Mouse (Mus musculus): Measurements from ENCODE around the gene Fras1. TPM values are rescaled to one million over a fixed set of nuclear protein-coding genes. Genes with fewer than 3 reads are reported as not detected.

Gene Fras1
- polyA plus RNA-seq, 1 experiment from 2014 or later: 12.1 TPM

DNA sequence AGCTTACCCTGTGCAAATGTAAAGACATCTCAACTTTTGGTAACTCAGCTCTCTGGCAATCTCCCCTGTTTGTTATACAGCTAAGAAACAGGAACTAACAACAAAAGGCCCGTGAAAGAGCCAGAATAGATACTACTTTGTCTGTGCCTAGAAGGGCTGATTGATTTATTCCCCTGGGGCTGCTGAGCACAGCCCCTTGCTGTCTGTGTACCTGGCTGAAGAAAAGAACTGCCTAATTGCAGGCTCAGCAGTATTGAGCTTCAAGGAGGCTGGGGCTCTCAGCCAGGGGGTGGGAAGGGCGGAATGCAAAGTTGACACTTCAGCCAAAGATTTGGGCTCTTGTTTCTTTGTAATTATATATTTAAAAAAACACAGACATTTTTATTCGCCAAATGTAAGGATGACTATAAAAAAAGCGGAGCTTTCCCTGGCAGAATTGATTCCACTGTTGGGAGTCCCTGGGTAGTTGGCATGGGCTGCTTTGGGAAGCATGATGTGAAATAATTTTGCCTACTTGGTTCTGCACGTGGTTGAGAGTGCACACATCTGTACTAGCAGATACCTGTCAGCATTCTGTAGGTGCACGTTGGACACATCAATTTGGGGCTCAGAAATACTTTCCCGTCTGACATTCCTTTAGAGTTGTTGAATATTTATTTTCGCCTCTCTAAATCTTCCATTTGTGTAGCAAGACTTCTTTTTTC, 31.5 kb downstream of the Fras1 start:
- H3K4me2 ChIP-seq: no peak overlapping the region

DNA sequence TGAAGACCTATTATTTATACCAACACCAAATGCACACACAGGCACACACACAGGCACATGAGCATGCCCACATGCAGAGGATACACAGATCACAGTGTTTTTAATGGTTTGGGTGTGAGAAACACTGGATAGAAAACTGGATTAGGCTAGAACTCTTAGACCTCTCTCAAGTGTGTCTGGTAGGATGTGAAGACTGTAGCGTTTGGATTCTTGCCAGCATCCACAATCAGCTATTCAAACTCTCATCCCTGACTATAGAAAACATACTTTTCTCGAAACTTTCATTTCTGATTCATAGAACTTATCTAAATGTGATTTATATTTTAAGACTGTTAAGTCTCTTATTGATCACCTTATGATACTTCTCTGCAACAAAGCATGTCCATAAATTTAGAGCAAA, 34.5 kb downstream of the Fras1 start:
- H3K9me3 ChIP-seq (replicated peaks): no peaks in the 10 kb centered on the region
- no peak overlapping the region for H3K4me3 ChIP-seq
- H3K4me1 ChIP-seq (replicated peaks): peaks cover 4% of the 10 kb centered on the region; the same call in 1 of the 2 replicates
- no peak overlapping the region for H3K27ac ChIP-seq
- no peaks in the 10 kb centered on the region for H3K27me3 ChIP-seq
- no peak overlapping the region for H3K9ac ChIP-seq
- no peak overlapping the region for H3K4me2 ChIP-seq
- no peaks in the 10 kb centered on the region for H3K36me3 ChIP-seq
- 63% methylated on average over 2 of the region's 2 CpGs for WGBS
- no peak for ATAC-seq (replicated peaks; ENCODE audit: insufficient number of reproducible peaks, insufficient read depth, low FRiP score, low read depth)

More for the DNA sequence above, 31.5 kb downstream of the Fras1 start:
- H3K36me3 ChIP-seq: no peaks in the 10 kb centered on the region
- no peak overlapping the region for H3K4me3 ChIP-seq
- no peak overlapping the region for H3K9ac ChIP-seq
- ATAC-seq (replicated peaks; ENCODE audit: insufficient number of reproducible peaks, insufficient read depth, low FRiP score, low read depth): no peak
- no peak overlapping the region for H3K27ac ChIP-seq
- WGBS: 66% methylated on average over 8 of the region's 8 CpGs
- no peaks in the 10 kb centered on the region for H3K27me3 ChIP-seq
- H3K9me3 ChIP-seq (replicated peaks): no peaks in the 10 kb centered on the region
- H3K4me1 ChIP-seq (replicated peaks): no peaks in the 10 kb centered on the region

DNA sequence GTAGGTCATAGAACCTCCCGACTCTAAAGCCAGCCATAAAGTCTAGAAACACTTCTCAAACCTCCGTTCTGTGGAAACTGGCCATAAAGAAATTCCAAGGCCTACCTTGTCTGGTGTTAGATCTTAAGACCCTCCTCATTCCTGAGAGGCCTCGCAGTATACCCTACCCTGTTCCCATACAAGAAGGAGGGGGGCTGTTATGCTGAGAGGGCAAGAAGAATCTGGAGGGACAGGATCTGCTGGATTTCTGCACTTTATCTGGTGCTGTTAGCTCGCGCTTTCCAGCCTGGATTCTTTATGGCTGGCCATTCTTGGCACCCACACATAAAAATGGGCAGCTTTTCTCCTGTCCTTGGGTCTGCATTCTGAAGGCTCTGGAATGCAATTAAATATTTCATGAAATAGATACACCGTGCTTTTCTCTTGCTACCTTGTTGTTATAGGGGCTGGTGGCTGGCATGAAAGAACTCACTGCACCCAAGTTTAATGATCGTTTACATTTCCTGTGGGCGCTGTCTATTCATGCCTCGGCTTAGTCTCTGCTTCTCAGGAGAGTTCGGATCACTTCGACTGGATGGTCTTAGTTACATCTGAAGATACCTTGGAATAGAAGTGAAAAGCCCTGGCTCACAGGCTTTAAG, 39.1 kb downstream of the Fras1 start:
- WGBS: 67% methylated on average over 11 of the region's 11 CpGs
- Histone ChIP-seq H3K27ac (peak overlapping the region; percentile 15; the same call in 1 of the 2 replicates), H3K9ac (no peak overlapping the region), H3K27me3 (no peaks in the 10 kb centered on the region), H3K36me3 (no peaks in the 10 kb centered on the region), H3K4me3 (no peak overlapping the region), H3K9me3 (replicated peaks) (no peaks in the 10 kb centered on the region), H3K4me2 (no peak overlapping the region), H3K4me1 (replicated peaks) (peaks cover 4% of the 10 kb centered on the region; the same call in 1 of the 2 replicates)
- no peak for ATAC-seq (replicated peaks; ENCODE audit: insufficient number of reproducible peaks, insufficient read depth, low FRiP score, low read depth)

DNA sequence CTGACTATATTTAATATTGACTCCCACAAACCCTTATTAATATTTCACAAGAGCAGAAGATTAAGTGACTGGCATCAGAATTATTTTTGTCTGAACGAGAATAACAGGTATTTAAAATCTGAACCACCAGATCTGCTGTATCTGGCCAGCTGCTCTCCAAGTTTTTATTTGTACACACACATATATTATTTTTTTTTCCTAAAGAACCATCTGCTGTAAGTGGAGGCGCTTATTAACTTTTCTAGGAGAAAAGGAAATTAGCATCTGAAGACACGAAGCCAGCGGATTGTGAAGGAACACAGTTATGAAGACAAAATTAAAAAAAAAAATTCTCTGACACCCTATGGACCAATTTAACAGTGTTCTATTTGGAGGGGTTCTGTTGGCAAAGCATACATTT, 43.4 kb downstream of the Fras1 start:
- no peak for ATAC-seq (replicated peaks; ENCODE audit: insufficient number of reproducible peaks, insufficient read depth, low FRiP score, low read depth)
- WGBS: 84% methylated on average over 4 of the region's 4 CpGs
- Histone ChIP-seq H3K9me3 (replicated peaks) (no peaks in the 10 kb centered on the region), H3K4me3 (no peak overlapping the region), H3K9ac (no peak overlapping the region), H3K27me3 (no peaks in the 10 kb centered on the region), H3K4me1 (replicated peaks) (peaks cover 4% of the 10 kb centered on the region; the same call in 1 of the 2 replicates), H3K4me2 (no peak overlapping the region), H3K36me3 (no peaks in the 10 kb centered on the region), H3K27ac (no peak overlapping the region)

DNA sequence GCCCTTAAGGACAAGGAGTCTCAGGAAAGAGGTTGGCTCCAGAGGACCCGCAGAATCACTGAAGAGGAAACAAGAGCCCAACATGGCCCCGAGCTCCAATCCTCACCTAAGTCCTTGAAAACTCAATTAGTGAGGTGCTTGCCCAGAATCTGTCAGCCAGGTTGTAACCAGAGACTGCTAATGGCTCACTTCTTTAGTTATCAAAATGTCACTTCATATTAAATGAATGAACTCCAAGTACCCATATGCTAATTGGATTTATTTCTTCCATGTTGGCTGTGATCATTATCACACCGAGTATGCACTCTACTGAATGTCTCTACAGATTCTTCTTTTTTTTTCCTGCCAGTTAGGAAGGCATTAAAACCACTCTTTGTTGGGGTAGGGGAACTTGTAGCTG, 47.8 kb downstream of the Fras1 start:
- Histone ChIP-seq H3K9ac (no peak overlapping the region), H3K4me3 (no peak overlapping the region), H3K27me3 (no peaks in the 10 kb centered on the region), H3K4me1 (replicated peaks) (no peaks in the 10 kb centered on the region), H3K27ac (no peak overlapping the region), H3K36me3 (no peaks in the 10 kb centered on the region), H3K9me3 (replicated peaks) (no peaks in the 10 kb centered on the region), H3K4me2 (no peak overlapping the region)
- ATAC-seq (replicated peaks; ENCODE audit: insufficient number of reproducible peaks, insufficient read depth, low FRiP score, low read depth): no peak
- 66% methylated on average over 3 of the region's 3 CpGs for WGBS

DNA sequence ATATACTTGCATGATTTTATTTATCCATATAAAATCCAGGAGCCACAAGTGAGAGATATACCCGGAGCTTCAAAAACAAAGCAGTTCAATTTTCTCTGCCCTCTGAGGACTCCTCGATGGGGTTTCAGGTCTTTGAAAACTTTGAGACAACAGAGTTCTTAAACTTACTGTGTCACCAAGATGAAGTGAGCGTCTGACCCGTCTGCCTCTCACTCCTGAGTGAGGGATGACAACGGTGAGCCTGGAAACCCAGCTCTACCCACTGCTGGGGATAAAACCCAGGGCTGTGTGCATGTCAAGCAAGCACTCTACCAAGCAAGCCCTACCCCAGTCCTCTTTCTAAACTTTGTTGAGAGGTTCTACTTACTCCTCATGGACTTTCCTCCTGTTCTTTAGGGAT, 49.0 kb downstream of the Fras1 start:
- Histone ChIP-seq H3K9ac (no peak overlapping the region), H3K4me2 (no peak overlapping the region), H3K36me3 (no peaks in the 10 kb centered on the region), H3K27ac (no peak overlapping the region), H3K4me1 (replicated peaks) (no peaks in the 10 kb centered on the region), H3K4me3 (no peak overlapping the region), H3K27me3 (no peaks in the 10 kb centered on the region), H3K9me3 (replicated peaks) (no peaks in the 10 kb centered on the region)
- no peak for ATAC-seq (replicated peaks; ENCODE audit: insufficient number of reproducible peaks, insufficient read depth, low FRiP score, low read depth)
- WGBS: 80% methylated on average over 5 of the region's 5 CpGs

DNA sequence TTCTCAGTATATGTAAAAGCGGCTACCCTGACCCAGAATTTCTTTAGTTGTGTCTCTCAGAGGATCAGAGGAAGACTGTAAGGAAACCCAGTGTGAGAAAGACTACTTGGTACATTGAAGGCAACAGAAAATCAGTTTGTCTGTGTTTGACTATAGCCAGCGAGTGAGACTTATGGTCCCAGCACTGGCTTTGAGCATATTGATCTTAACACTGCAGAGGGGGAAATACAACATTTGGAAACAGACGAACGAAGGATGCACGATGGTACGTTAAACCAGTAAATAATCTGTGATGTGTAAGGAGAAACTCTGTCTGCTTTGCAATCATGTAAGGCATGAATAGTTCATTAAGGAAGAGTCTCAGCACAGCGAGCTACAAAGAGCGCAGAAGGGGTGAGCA, 51.6 kb downstream of the Fras1 start:
- no peak overlapping the region for H3K4me3 ChIP-seq
- H3K9ac ChIP-seq: no peak overlapping the region
- H3K4me1 ChIP-seq (replicated peaks): peaks cover 7% of the 10 kb centered on the region; the same call in 1 of the 2 replicates
- H3K4me2 ChIP-seq: no peak overlapping the region
- H3K9me3 ChIP-seq (replicated peaks): no peaks in the 10 kb centered on the region
- no peak for ATAC-seq (replicated peaks; ENCODE audit: insufficient number of reproducible peaks, insufficient read depth, low FRiP score, low read depth)
- no peaks in the 10 kb centered on the region for H3K36me3 ChIP-seq
- H3K27ac ChIP-seq: no peak overlapping the region
- WGBS: 91% methylated on average over 8 of the region's 8 CpGs
- H3K27me3 ChIP-seq: no peaks in the 10 kb centered on the region

DNA sequence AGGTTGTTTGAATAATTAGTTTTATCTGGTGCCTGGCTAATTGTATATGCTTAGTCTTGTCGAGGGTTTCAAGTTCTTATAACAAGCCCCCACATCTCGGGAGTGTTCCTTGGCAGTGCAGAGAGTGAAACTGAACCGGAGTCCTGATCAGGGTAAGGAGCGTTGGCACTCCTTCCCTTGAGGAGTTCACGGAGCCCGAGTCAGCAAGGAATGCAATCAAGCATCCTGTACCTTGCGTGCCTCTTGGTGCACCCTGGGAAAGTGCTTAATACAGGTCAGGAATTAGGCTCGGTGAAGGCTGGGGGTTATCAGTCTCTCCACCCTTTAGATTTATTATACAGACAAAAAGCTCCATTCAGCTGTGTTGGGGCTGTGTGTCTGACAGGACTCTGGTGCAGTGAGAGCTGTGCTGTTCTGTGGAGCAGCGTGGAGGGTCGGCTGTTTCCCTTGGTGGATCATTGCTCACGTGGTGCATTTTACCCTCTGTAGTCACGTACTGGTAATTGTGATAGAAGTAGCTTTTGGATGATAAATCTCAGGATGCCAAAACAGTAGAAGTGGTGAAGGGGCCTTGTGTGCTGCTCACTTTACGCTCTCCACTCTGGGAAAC, 55.9 kb downstream of the Fras1 start:
- H3K27ac ChIP-seq: no peak overlapping the region
- no peak overlapping the region for H3K9ac ChIP-seq
- ATAC-seq (replicated peaks; ENCODE audit: insufficient number of reproducible peaks, insufficient read depth, low FRiP score, low read depth): no peak
- no peaks in the 10 kb centered on the region for H3K27me3 ChIP-seq
- H3K9me3 ChIP-seq (replicated peaks): no peaks in the 10 kb centered on the region
- no peak overlapping the region for H3K4me2 ChIP-seq
- H3K4me3 ChIP-seq: no peak overlapping the region
- no peaks in the 10 kb centered on the region for H3K36me3 ChIP-seq
- WGBS: 48% methylated on average over 13 of the region's 13 CpGs
- H3K4me1 ChIP-seq (replicated peaks): peaks cover 7% of the 10 kb centered on the region; the same call in 1 of the 2 replicates

DNA sequence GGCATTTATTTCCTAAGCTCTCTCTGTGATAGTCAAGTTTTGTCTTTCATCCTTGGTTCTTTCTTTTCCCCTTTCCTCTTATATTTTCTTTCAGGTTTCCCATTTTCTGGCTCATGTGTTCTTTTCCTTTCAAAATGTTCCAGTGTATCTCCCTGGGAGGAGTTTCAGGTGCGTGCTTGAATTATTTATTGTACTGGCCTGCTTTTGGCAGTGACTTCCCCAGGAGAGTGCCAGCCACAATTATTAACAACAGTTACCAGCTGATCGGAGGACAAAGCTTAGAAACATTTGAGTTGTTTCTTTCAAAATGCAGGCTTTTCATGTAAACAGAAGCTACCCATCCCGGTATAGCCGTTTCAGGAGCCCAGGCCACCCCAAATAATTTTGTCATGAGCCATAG, 64.1 kb downstream of the Fras1 start:
- WGBS: 85% methylated on average over 4 of the region's 4 CpGs
- Histone ChIP-seq H3K36me3 (no peaks in the 10 kb centered on the region), H3K4me2 (no peak overlapping the region), H3K9ac (no peak overlapping the region), H3K4me1 (replicated peaks) (peaks cover 13% of the 10 kb centered on the region; the same call in 1 of the 2 replicates), H3K27me3 (no peaks in the 10 kb centered on the region), H3K9me3 (replicated peaks) (no peaks in the 10 kb centered on the region), H3K4me3 (no peak overlapping the region), H3K27ac (no peak overlapping the region)
- no peak for ATAC-seq (replicated peaks; ENCODE audit: insufficient number of reproducible peaks, insufficient read depth, low FRiP score, low read depth)

DNA sequence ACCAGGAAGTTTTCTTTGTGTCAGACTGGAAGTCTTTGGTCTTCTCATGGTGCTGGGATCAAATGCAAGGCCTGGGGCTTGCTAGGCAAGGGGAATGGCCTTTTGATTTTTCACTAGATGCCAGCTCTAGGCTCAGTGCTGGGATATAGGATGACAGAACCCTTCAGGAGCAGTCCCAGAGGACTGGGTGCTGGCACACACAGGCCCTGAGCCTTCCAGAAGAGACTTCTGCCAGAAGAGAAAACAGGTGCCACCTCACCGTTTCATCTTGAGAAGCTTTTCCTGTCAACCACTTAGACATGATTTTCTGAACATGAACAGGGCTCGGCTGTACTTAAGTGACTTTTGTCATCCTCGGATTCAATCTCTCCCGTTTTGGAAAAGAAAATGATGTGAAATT, 66.1 kb downstream of the Fras1 start:
- 82% methylated on average over 4 of the region's 4 CpGs for WGBS
- ATAC-seq (replicated peaks; ENCODE audit: insufficient number of reproducible peaks, insufficient read depth, low FRiP score, low read depth): no peak
- Histone ChIP-seq H3K27me3 (no peaks in the 10 kb centered on the region), H3K4me2 (no peak overlapping the region), H3K4me3 (no peak overlapping the region), H3K36me3 (no peaks in the 10 kb centered on the region), H3K27ac (0 out of 2 replicates have a peak overlapping the region, but pooled peaks have one; percentile 13), H3K9ac (no peak overlapping the region), H3K4me1 (replicated peaks) (peaks cover 13% of the 10 kb centered on the region; the same call in 1 of the 2 replicates), H3K9me3 (replicated peaks) (no peaks in the 10 kb centered on the region)

DNA sequence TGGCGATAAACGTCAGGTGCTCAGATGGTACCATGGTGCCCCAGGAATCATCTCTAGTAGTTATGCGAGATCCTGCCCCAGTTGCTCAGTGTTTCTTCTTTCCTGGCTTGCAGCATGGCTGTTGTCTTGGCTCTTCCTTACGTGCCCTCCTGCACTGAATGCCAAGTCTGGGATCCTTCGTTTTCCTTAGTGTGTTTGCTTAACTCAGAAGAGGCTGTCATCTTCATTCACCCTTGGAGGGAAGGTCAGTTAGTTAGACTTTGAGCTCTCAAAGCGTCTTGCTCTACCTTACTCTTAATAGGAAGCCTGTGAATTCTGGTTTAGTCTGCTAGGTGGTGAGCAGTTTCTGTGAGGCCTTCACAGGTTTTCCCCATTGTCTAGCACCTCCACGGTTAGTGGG, 73.7 kb downstream of the Fras1 start:
- Histone ChIP-seq H3K27ac (no peak overlapping the region), H3K36me3 (no peaks in the 10 kb centered on the region), H3K9me3 (replicated peaks) (no peaks in the 10 kb centered on the region), H3K4me1 (replicated peaks) (no peaks in the 10 kb centered on the region), H3K4me2 (no peak overlapping the region), H3K9ac (no peak overlapping the region), H3K27me3 (no peaks in the 10 kb centered on the region), H3K4me3 (no peak overlapping the region)
- no peak for ATAC-seq (replicated peaks; ENCODE audit: insufficient number of reproducible peaks, insufficient read depth, low FRiP score, low read depth)
- 86% methylated on average over 7 of the region's 7 CpGs for WGBS

Measured in heart, embryonic 15.5 days (tissue).